Mouse (Mus musculus) midbrain, embryonic 16.5 days (tissue): ENCODE results near the gene Vmn2r47. TPM values are rescaled to one million over a fixed set of nuclear protein-coding genes. Genes with fewer than 3 reads are reported as not detected.
"Not testable (repeated sequence)": the region's sequence is repeated elsewhere in the genome, so short reads cannot be mapped to it uniquely, and the experiment has no call there.

Source experiments
- ATAC-seq: fragments of 200-750 bp; cut with Nextera tagmentation; 2 replicates; pipeline ENCODE4 v1.8.0; 2017; ENCODE audit warnings: moderate TSS enrichment
- H3K27ac ChIP-seq: fragments of 300-500 bp; sonication (generic); 2 replicates; pipeline ENCODE4 v1.5.1; 2014; ENCODE audit warnings: mild to moderate bottlenecking, low read length, mixed read lengths
- H3K27me3 ChIP-seq: fragments of 300-500 bp; sonication (generic); 2 replicates; pipeline ENCODE4 v1.6.1; 2014; ENCODE audit warnings: low read depth, low read length, mixed read lengths; ENCODE audit not compliant: control insufficient read depth, insufficient read depth
- H3K36me3 ChIP-seq: fragments of 300-500 bp; sonication (generic); 2 replicates; pipeline ENCODE4 v1.6.1; 2014; ENCODE audit warnings: mild to moderate bottlenecking, low read length, moderate library complexity, mixed read lengths; ENCODE audit not compliant: control insufficient read depth, insufficient read depth
- H3K4me1 ChIP-seq: fragments of 300-500 bp; sonication (generic); 2 replicates; pipeline ENCODE4 v1.6.1; 2014; ENCODE audit warnings: mild to moderate bottlenecking, low read length, mixed read lengths; ENCODE audit not compliant: control insufficient read depth, insufficient read depth
- H3K4me2 ChIP-seq: fragments of 300-500 bp; sonication (generic); 2 replicates; pipeline ENCODE4 v1.6.1; 2014; ENCODE audit warnings: mild to moderate bottlenecking, low read length, mixed read lengths
- H3K4me3 ChIP-seq: fragments of 300-500 bp; sonication (generic); 2 replicates; pipeline ENCODE4 v1.5.1; 2014; ENCODE audit warnings: low read depth, mild to moderate bottlenecking, low read length, moderate library complexity, mixed read lengths
- H3K9ac ChIP-seq: fragments of 300-500 bp; sonication (generic); 2 replicates; pipeline ENCODE4 v1.6.1; 2014; ENCODE audit warnings: low read depth, low read length, mixed read lengths
- H3K9me3 ChIP-seq: fragments of 300-500 bp; sonication (generic); replicated peaks from 2 replicates; pipeline ENCODE4 v1.6.1; 2014; ENCODE audit warnings: mild to moderate bottlenecking, low read length, mixed read lengths; ENCODE audit not compliant: control insufficient read depth, poor library complexity, severe bottlenecking
- WGBS: fragments of 180-500 bp; shearing (Covaris S2); extraction: QIAGEN DNeasy Blood & Tissue Kit; methylation state at CpG from one replicate; pipeline ENCODE4 v1.1.7; 2014; 5-methylcytosine and 5-hydroxymethylcytosine counted together
- polyA plus RNA-seq: library from polyadenylated mRNA; unstranded; fragments of >200 nt; fragmentation: Nextera tagmentation; extraction: Ambion mirVana; gene quantifications from 2 replicates; pipeline ENCODE4 v1.2.1, GENCODE M21; 2015

Vmn2r47 gene
- polyA plus RNA-seq = not detected in 2 replicates

GRCm38 (mm10) chr7:9841225-9841624 lies at the start of gene Vmn2r47:
Vmn2r47 (minus strand) TSS chr7:9841325.
- H3K4me2 ChIP-seq, H3K36me3 ChIP-seq, H3K27me3 ChIP-seq, H3K4me3 ChIP-seq, H3K9ac ChIP-seq, H3K27ac ChIP-seq, H3K4me1 ChIP-seq, H3K9me3 ChIP-seq, ATAC-seq: not testable (repeated sequence)
- no CpG with 5 or more reads among the region's 1 CpGs for WGBS

- H3K4me2 ChIP-seq, H3K36me3 ChIP-seq, H3K27ac ChIP-seq, H3K4me3 ChIP-seq, ATAC-seq, H3K9me3 ChIP-seq, H3K4me1 ChIP-seq, H3K27me3 ChIP-seq, H3K9ac ChIP-seq: not testable (repeated sequence)
- WGBS = no CpG with 5 or more reads among the region's 1 CpGs
Observed at GRCm38 (mm10) chr7:9770471-9770870, 70.7 kb downstream of the Vmn2r47 start, which contains the start of gene Vmn2r46. Vmn2r46 (minus strand) TSS chr7:9770571.

Other genes with a start within 250 kb of the Vmn2r47 start
- gene Vmn2r46, start 70.8 kb downstream of the Vmn2r47 start, polyA plus RNA-seq = not detected in 2 replicates
- gene Vmn2r48, start 112.3 kb upstream of the Vmn2r47 start, polyA plus RNA-seq = not detected in 2 replicates
- gene Vmn2r49, start 150.9 kb upstream of the Vmn2r47 start, polyA plus RNA-seq = not detected in 2 replicates
- gene Vmn2r50, start 212.0 kb upstream of the Vmn2r47 start, polyA plus RNA-seq = not detected in 2 replicates